Mouse (Mus musculus) heart, postnatal 4 days (tissue): ENCODE data around the gene B9d1. TPM values are rescaled to one million over a fixed set of nuclear protein-coding genes. Genes with fewer than 3 reads are reported as not detected.

Source experiments
- DNase-seq: peaks from one replicate; pipeline ENCODE4 v3.0.0; 2021
- total RNA-seq, 2 experiments: library from RNA; stranded (reverse); gene quantifications; 2 replicates each; pipeline ENCODE4 v1.2.3; 2021

B9d1 gene
- total RNA-seq, 2 experiments from 2014 or later, result 9.8 to 12.0 TPM

GRCm38 (mm10) chr11:61540642-61541041 is 35.7 kb downstream of the B9d1 start:
- no peak for DNase-seq

- no peak for DNase-seq
Observed at GRCm38 (mm10) chr11:61541106-61541505, 36.2 kb downstream of the B9d1 start.

GRCm38 (mm10) chr11:61545586-61545985 is 40.6 kb downstream of the B9d1 start:
- no peak for DNase-seq

- DNase-seq, result no peak
Observed at GRCm38 (mm10) chr11:61546452-61546851, 41.5 kb downstream of the B9d1 start.

- no peak for DNase-seq
Observed at GRCm38 (mm10) chr11:61547710-61548109, 42.8 kb downstream of the B9d1 start.

GRCm38 (mm10) chr11:61550631-61551030 is 45.7 kb downstream of the B9d1 start:
- no peak for DNase-seq

- no peak for DNase-seq
Observed at GRCm38 (mm10) chr11:61553015-61553754, 48.2 kb downstream of the B9d1 start.

- DNase-seq, result no peak
Observed at GRCm38 (mm10) chr11:61559572-61559971, 54.6 kb downstream of the B9d1 start.

GRCm38 (mm10) chr11:61562421-61562820 is 57.5 kb downstream of the B9d1 start:
- no peak for DNase-seq

Other genes starting within 250 kb of the B9d1 start
- gene Aldh3a2, start 237.7 kb upstream of the B9d1 start, total RNA-seq, result 10 to 100 TPM; 43.4 to 43.6 TPM
- gene Slc47a2, start 162.3 kb upstream of the B9d1 start, total RNA-seq, result under 1 TPM; 0.11 to 0.12 TPM
- 10 to 100 TPM; 30.7 to 36.2 TPM for gene Slc47a1, start 126.8 kb upstream of the B9d1 start, total RNA-seq
- under 1 TPM; 0.14 to 0.16 TPM for gene Rnf112, start 51.0 kb upstream of the B9d1 start, total RNA-seq
- gene Mfap4, start 19.7 kb upstream of the B9d1 start, total RNA-seq, result 10 to 100 TPM; 70.7 to 78.0 TPM
- 10 to 100 TPM; 16.0 to 16.8 TPM for gene Mapk7, start 10.7 kb upstream of the B9d1 start, total RNA-seq
- gene Epn2, start 74.5 kb downstream of the B9d1 start, total RNA-seq, result 10 to 100 TPM; 33.6 to 34.7 TPM
- 10 to 100 TPM in 1 of 2 experiments, 1 to 10 TPM in 1; 8.8 to 10.4 TPM for gene Grap, start 148.1 kb downstream of the B9d1 start, total RNA-seq
- under 1 TPM; 0.17 to 0.25 TPM for gene Fam83g, start 178.9 kb downstream of the B9d1 start, total RNA-seq
- not detected for gene Slc5a10, start 215.7 kb downstream of the B9d1 start, total RNA-seq